Mouse (Mus musculus) embryonic facial prominence, embryonic 15.5 days (tissue): Measurements from ENCODE around the gene Psap. TPM values are rescaled to one million over a fixed set of nuclear protein-coding genes. Genes with fewer than 3 reads are reported as not detected.

Source experiments
- ATAC-seq: fragments of 200-750 bp; cut with Nextera tagmentation; 2 replicates; pipeline ENCODE4 v1.8.0; 2017; ENCODE audit warnings: low read depth, moderate TSS enrichment; ENCODE audit not compliant: insufficient number of reproducible peaks, low FRiP score, low TSS enrichment
- H3K27ac ChIP-seq: fragments of 300-500 bp; sonication (generic); replicated peaks from 2 replicates; pipeline ENCODE4 v1.5.1; 2015; ENCODE audit warnings: mild to moderate bottlenecking, inconsistent platforms
- H3K27me3 ChIP-seq: fragments of 300-500 bp; sonication (generic); 2 replicates; pipeline ENCODE4 v1.6.1; 2015; ENCODE audit warnings: inconsistent platforms
- H3K36me3 ChIP-seq: fragments of 300-500 bp; sonication (generic); 2 replicates; pipeline ENCODE4 v1.6.1; 2015; ENCODE audit warnings: mild to moderate bottlenecking, inconsistent platforms
- H3K4me1 ChIP-seq: fragments of 300-500 bp; sonication (generic); 2 replicates; pipeline ENCODE4 v1.6.1; 2015; ENCODE audit warnings: inconsistent platforms
- H3K4me2 ChIP-seq: fragments of 300-500 bp; sonication (generic); replicated peaks from 2 replicates; pipeline ENCODE4 v1.6.1; 2015; ENCODE audit warnings: mild to moderate bottlenecking, inconsistent platforms
- H3K4me3 ChIP-seq: fragments of 300-500 bp; sonication (generic); replicated peaks from 2 replicates; pipeline ENCODE4 v1.5.1; 2015; ENCODE audit warnings: mild to moderate bottlenecking, inconsistent platforms
- H3K9ac ChIP-seq: fragments of 300-500 bp; sonication (generic); 2 replicates; pipeline ENCODE4 v1.6.1; 2015; ENCODE audit warnings: inconsistent platforms
- H3K9me3 ChIP-seq: fragments of 300-500 bp; sonication (generic); replicated peaks from 2 replicates; pipeline ENCODE4 v1.6.1; 2016; ENCODE audit warnings: inconsistent platforms
- WGBS: fragments of 180-500 bp; shearing (Covaris S2); methylation state at CpG from one replicate; pipeline ENCODE4 v1.1.7; 2015; 5-methylcytosine and 5-hydroxymethylcytosine counted together
- polyA plus RNA-seq: library from polyadenylated mRNA; unstranded; fragments of >200 nt; fragmentation: Nextera tagmentation; extraction: Ambion mirVana; gene quantifications from 2 replicates; pipeline ENCODE4 v1.2.1, GENCODE M21; 2015

The Psap gene
- polyA plus RNA-seq, 1 experiment from 2014 or later = 167 TPM

GRCm38 (mm10) chr10:60266842-60267401, 10.5 kb upstream of the Psap start:
- Histone ChIP-seq H3K36me3 (no peaks in the 10 kb centered on the region), H3K27me3 (no peaks in the 10 kb centered on the region), H3K4me1 (peaks cover 3% of the 10 kb centered on the region; the same call in 1 of the 2 replicates), H3K27ac (no peak overlapping the region), H3K4me2 (no peak overlapping the region), H3K9ac (no peak overlapping the region), H3K4me3 (no peak overlapping the region), H3K9me3 (no peaks in the 10 kb centered on the region)
- ATAC-seq = no peak
- 86% methylated on average over 8 of the region's 8 CpGs for WGBS

- Histone ChIP-seq H3K4me3 (no peak overlapping the region), H3K27me3 (no peaks in the 10 kb centered on the region), H3K36me3 (no peaks in the 10 kb centered on the region), H3K9ac (no peak overlapping the region), H3K4me2 (no peak overlapping the region), H3K4me1 (0 out of 2 replicates have a peak, but pooled peaks cover 4% of the 10 kb centered on the region), H3K27ac (no peak overlapping the region), H3K9me3 (no peaks in the 10 kb centered on the region)
- WGBS = 76% methylated on average over 11 of the region's 11 CpGs
- no peak for ATAC-seq
Measured at GRCm38 (mm10) chr10:60268738-60269137, 8.7 kb upstream of the Psap start.

GRCm38 (mm10) chr10:60269141-60270064, 8.0 kb upstream of the Psap start:
- H3K4me3 ChIP-seq = no peak overlapping the region
- no peaks in the 10 kb centered on the region for H3K9me3 ChIP-seq
- H3K9ac ChIP-seq = no peak overlapping the region
- ATAC-seq = no peak; the same call in 1 of the 2 replicates
- no peak overlapping the region for H3K27ac ChIP-seq
- H3K4me1 ChIP-seq = 0 out of 2 replicates have a peak, but pooled peaks cover 4% of the 10 kb centered on the region
- no peaks in the 10 kb centered on the region for H3K36me3 ChIP-seq
- 68% methylated on average over 13 of the region's 13 CpGs for WGBS
- H3K4me2 ChIP-seq = no peak overlapping the region
- no peaks in the 10 kb centered on the region for H3K27me3 ChIP-seq

DNA sequence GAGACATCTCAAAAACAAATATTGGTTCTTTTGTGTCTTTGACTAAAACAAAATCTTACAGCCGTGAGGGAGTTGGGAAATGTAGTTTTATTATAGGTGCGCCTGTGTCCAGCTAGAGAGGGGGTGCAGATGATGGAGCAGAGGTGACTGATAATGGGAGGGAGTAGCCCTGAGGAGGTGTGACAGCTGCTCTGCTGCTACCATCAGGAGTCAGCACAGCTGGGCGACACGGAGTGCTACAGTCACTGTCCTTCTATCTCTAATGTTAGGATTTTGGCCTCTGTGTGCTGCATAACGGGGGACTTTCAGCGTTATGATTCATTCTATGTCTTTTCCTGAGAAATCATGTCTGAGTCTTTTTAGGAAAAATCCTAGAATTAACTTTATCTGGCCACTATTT, 6.4 kb upstream of the Psap start:
- 79% methylated on average over 6 of the region's 6 CpGs for WGBS
- ATAC-seq = no peak
- Histone ChIP-seq H3K4me3 (no peak overlapping the region), H3K4me2 (no peak overlapping the region), H3K36me3 (no peaks in the 10 kb centered on the region), H3K9ac (no peak overlapping the region), H3K27me3 (no peaks in the 10 kb centered on the region), H3K9me3 (no peaks in the 10 kb centered on the region), H3K27ac (no peak overlapping the region), H3K4me1 (0 out of 2 replicates have a peak, but pooled peaks cover 4% of the 10 kb centered on the region)

DNA sequence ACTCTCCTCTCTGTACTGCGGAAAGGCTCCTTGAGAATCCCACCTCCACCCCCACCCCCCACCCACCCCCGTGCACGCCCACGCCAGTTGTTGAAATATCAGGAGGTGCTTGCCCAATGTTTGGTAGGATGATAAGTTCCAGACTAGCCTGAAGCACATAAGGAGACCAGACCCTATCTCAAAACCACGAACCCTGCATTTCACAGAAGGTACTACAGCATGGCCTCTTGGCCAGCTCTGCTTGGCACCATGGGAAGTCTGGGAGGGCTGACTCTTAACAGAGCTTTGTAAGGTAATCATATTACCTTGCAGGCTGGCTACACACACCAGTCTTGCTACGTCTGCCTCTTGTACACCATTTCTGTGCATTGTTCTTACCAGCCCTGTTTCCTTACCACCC, 5.2 kb upstream of the Psap start:
- Histone ChIP-seq H3K9me3 (no peaks in the 10 kb centered on the region), H3K4me3 (no peak overlapping the region), H3K27ac (no peak overlapping the region), H3K36me3 (no peaks in the 10 kb centered on the region), H3K4me1 (peaks cover 8% of the 10 kb centered on the region), H3K9ac (no peak overlapping the region), H3K27me3 (no peaks in the 10 kb centered on the region), H3K4me2 (no peak overlapping the region)
- no peak for ATAC-seq
- WGBS = 38% methylated on average over 6 of the region's 6 CpGs

GRCm38 (mm10) chr10:60273382-60273781, 4.0 kb upstream of the Psap start:
- H3K4me2 ChIP-seq = no peak overlapping the region
- H3K4me3 ChIP-seq = no peak overlapping the region
- H3K9me3 ChIP-seq = no peaks in the 10 kb centered on the region
- no peak overlapping the region for H3K27ac ChIP-seq
- no peaks in the 10 kb centered on the region for H3K36me3 ChIP-seq
- H3K4me1 ChIP-seq = peaks cover 14% of the 10 kb centered on the region
- H3K27me3 ChIP-seq = no peaks in the 10 kb centered on the region
- WGBS = 49% methylated on average over 6 of the region's 6 CpGs
- no peak overlapping the region for H3K9ac ChIP-seq
- ATAC-seq = no peak

- H3K9ac ChIP-seq = peak overlapping the region; percentile 74
- peak overlapping the region; percentile 85 for H3K27ac ChIP-seq
- no peaks in the 10 kb centered on the region for H3K27me3 ChIP-seq
- peak overlapping the region; percentile 70 for H3K4me3 ChIP-seq
- no peaks in the 10 kb centered on the region for H3K9me3 ChIP-seq
- 4% methylated on average over 13 of the region's 13 CpGs for WGBS
- no peak for ATAC-seq
- H3K4me1 ChIP-seq = peaks cover 54% of the 10 kb centered on the region
- H3K4me2 ChIP-seq = peak overlapping the region; percentile 62
- no peaks in the 10 kb centered on the region for H3K36me3 ChIP-seq
Measured at GRCm38 (mm10) chr10:60278006-60278399, 576 bp downstream of the Psap start.

DNA sequence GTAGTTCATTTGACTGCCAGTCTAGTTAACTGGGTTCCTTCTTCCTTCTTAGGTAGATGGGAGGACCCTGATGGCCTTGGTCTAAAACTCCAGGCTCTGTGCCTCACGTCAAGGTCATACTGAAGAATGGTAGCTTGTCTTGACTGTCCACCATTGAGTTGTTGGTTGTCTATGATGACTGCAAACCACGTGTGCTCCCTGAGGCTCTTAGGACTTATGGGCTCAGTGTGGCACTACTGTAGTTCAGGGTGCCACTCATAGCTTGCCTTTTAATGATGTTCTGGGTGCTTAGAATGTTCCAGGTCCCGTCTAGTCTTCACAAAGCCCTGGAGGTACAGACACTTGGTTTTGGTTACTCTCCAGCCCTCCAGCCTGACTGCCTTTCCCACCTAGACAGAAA, 1.4 kb downstream of the Psap start:
- no peak for ATAC-seq
- Histone ChIP-seq H3K9ac (no peak overlapping the region), H3K27ac (peak overlapping the region; percentile 70), H3K9me3 (no peaks in the 10 kb centered on the region), H3K4me3 (peak overlapping the region; percentile 70), H3K36me3 (no peaks in the 10 kb centered on the region), H3K4me2 (peak overlapping the region; percentile 62), H3K27me3 (no peaks in the 10 kb centered on the region), H3K4me1 (peaks cover 62% of the 10 kb centered on the region)
- WGBS = 72% methylated on average over 3 of the region's 3 CpGs

- Histone ChIP-seq H3K4me1 (peaks cover 68% of the 10 kb centered on the region), H3K9ac (no peak overlapping the region), H3K9me3 (no peaks in the 10 kb centered on the region), H3K27me3 (no peaks in the 10 kb centered on the region), H3K4me2 (peak overlapping the region; percentile 62), H3K4me3 (peak overlapping the region; percentile 70), H3K27ac (peak overlapping the region; percentile 70), H3K36me3 (no peaks in the 10 kb centered on the region)
- no peak for ATAC-seq
- 66% methylated on average over 8 of the region's 8 CpGs for WGBS
Measured at GRCm38 (mm10) chr10:60279290-60279940, 2.0 kb downstream of the Psap start.

- Histone ChIP-seq H3K36me3 (no peaks in the 10 kb centered on the region), H3K9me3 (no peaks in the 10 kb centered on the region), H3K4me2 (peak overlapping the region; percentile 33), H3K27ac (peak overlapping the region; percentile 63), H3K4me1 (peaks cover 73% of the 10 kb centered on the region), H3K4me3 (0 out of 2 replicates have a peak overlapping the region, but pooled peaks have one; percentile 8), H3K27me3 (no peaks in the 10 kb centered on the region), H3K9ac (no peak overlapping the region)
- WGBS = 72% methylated on average over 9 of the region's 9 CpGs
- no peak for ATAC-seq
Measured at GRCm38 (mm10) chr10:60279941-60280301, 2.5 kb downstream of the Psap start.

DNA sequence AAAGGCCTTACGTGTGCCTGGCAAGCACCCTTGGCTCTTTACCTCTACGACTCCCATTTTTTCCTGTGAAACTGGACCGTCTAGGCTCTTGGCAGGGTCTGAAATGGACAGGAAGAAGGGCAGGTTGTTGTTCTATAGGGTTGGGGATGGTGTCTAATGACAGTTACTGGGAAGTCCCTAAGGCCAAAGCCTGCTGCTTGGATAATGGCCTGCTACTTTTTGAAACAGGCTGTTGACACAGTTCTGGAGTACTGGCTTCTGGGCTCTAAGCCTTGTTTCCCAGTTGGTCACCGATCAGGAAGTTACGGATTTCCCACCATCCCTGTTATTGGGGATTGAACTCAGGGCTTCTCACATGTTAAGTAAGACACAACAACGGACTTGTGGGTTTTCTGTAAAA, 2.9 kb downstream of the Psap start:
- peak overlapping the region; percentile 33 for H3K4me2 ChIP-seq
- peak overlapping the region; percentile 63; the same call in 1 of the 2 replicates for H3K27ac ChIP-seq
- H3K9me3 ChIP-seq = no peaks in the 10 kb centered on the region
- 87% methylated on average over 6 of the region's 6 CpGs for WGBS
- 0 out of 2 replicates have a peak overlapping the region, but pooled peaks have one; percentile 8 for H3K4me3 ChIP-seq
- peaks cover 78% of the 10 kb centered on the region for H3K4me1 ChIP-seq
- H3K27me3 ChIP-seq = no peaks in the 10 kb centered on the region
- no peaks in the 10 kb centered on the region for H3K36me3 ChIP-seq
- H3K9ac ChIP-seq = no peak overlapping the region
- ATAC-seq = no peak
